Mouse (Mus musculus) left cerebral cortex, postnatal 14 days (tissue): ENCODE data around the gene Caly. TPM values are rescaled to one million over a fixed set of nuclear protein-coding genes. Genes with fewer than 3 reads are reported as not detected.
A peak's percentile ranks its signal among the peaks of the same experiment; 100 is the strongest.

Source experiments
- DNase-seq, 2 experiments: peaks; one replicate each; pipeline ENCODE4 v3.0.0; 2021 to 2022; ENCODE audit warnings: low spot score in 2 of 2, mixed read lengths in 1 of 2
- intact Hi-C: fragments of 180-260 bp; cut with DNase I; formaldehyde crosslinking; loops from one replicate; pipeline ENCODE4 v1.15.1; 2025
- total RNA-seq, 2 experiments: library from RNA; stranded (reverse); gene quantifications; 2 replicates each; pipeline ENCODE4 v1.2.3; 2021

Gene Caly
- total RNA-seq, 2 experiments from 2014 or later = 181 to 224 TPM

- peak; percentile 21 to 65 for DNase-seq
- intact Hi-C loops = loop anchor here (10.0 kb wide), 1 partner anchor 149 kb away; no protein-coding TSS in a partner anchor
Measured at GRCm38 (mm10) chr7:140054124-140054523, 28.2 kb downstream of the Caly start.

- no peak for DNase-seq
- intact Hi-C loops = no loop called here
Measured at GRCm38 (mm10) chr7:140049115-140049689, 33.1 kb downstream of the Caly start.

- intact Hi-C loops = no loop called here
Measured at GRCm38 (mm10) chr7:140048361-140049114, 33.8 kb downstream of the Caly start, which contains the start of gene Msx3. Gene Msx3 (minus strand): TSS chr7:140049089.

GRCm38 (mm10) chr7:140047811-140048311 is 34.5 kb downstream of the Caly start:
- intact Hi-C loops = no loop called here
- no peak for DNase-seq

More at GRCm38 (mm10) chr7:140048361-140049114, 33.8 kb downstream of the Caly start, which contains the start of gene Msx3:
- no peak for DNase-seq

GRCm38 (mm10) chr7:140045546-140045945 is 36.8 kb downstream of the Caly start:
- DNase-seq = no peak
- intact Hi-C loops = no loop called here

GRCm38 (mm10) chr7:140042728-140043127 is 39.6 kb downstream of the Caly start:
- intact Hi-C loops = no loop called here
- DNase-seq = no peak

- no peak for DNase-seq
- intact Hi-C loops = no loop called here
Measured at GRCm38 (mm10) chr7:140037171-140037555, 45.2 kb downstream of the Caly start.

GRCm38 (mm10) chr7:140036281-140037170 is 45.8 kb downstream of the Caly start, which contains the start of the genes Zfp511 and Tubgcp2:
Gene Zfp511 (plus strand): TSS chr7:140036391.
Gene Tubgcp2 (minus strand): TSS chr7:140036669.
- intact Hi-C loops = no loop called here

GRCm38 (mm10) chr7:140035456-140035855 is 46.9 kb downstream of the Caly start:
- no peak for DNase-seq
- intact Hi-C loops = no loop called here

More at GRCm38 (mm10) chr7:140036281-140037170, 45.8 kb downstream of the Caly start, which contains the start of the genes Zfp511 and Tubgcp2:
- DNase-seq = peak; percentile 85 to 91

GRCm38 (mm10) chr7:140033386-140033785 is 49.0 kb downstream of the Caly start:
- intact Hi-C loops = no loop called here

GRCm38 (mm10) chr7:140032366-140032765 is 50.0 kb downstream of the Caly start:
- no peak for DNase-seq
- intact Hi-C loops = no loop called here

More at GRCm38 (mm10) chr7:140033386-140033785, 49.0 kb downstream of the Caly start:
- no peak for DNase-seq

GRCm38 (mm10) chr7:140031771-140032170 is 50.6 kb downstream of the Caly start:
- no peak for DNase-seq
- intact Hi-C loops = no loop called here

Other genes with a start within 250 kb of the Caly start
- gene Adgra1, start 248.4 kb downstream of the Caly start, total RNA-seq = 10 to 100 TPM; 49.5 to 63.6 TPM
- 10 to 100 TPM; 41.1 to 52.5 TPM for gene Kndc1, start 187.9 kb downstream of the Caly start, total RNA-seq
- not detected for gene Utf1, start 138.8 kb downstream of the Caly start, total RNA-seq
- gene 6430531B16Rik, start 103.8 kb downstream of the Caly start, total RNA-seq = under 1 TPM; 0.79 to 0.89 TPM
- gene Adam8, start 90.0 kb downstream of the Caly start, total RNA-seq = 1 to 10 TPM; 1.3 to 2.0 TPM
- gene Zfp511, start 46.2 kb downstream of the Caly start, total RNA-seq = 10 to 100 TPM; 18.8 to 25.9 TPM
- gene Tubgcp2, start 45.9 kb downstream of the Caly start, total RNA-seq = 10 to 100 TPM; 38.2 to 38.4 TPM
- under 1 TPM; 0.29 to 0.30 TPM for gene Msx3, start 33.5 kb downstream of the Caly start, total RNA-seq
- not detected for gene Prap1, start 10.8 kb upstream of the Caly start, total RNA-seq
- gene Fuom, start 19.9 kb upstream of the Caly start, total RNA-seq = 10 to 100 TPM; 36.4 to 40.8 TPM
- 1 to 10 TPM; 5.3 to 5.6 TPM for gene Paox, start 33.3 kb upstream of the Caly start, total RNA-seq
- gene Echs1, start 33.9 kb upstream of the Caly start, total RNA-seq = 10 to 100 TPM; 49.1 to 55.7 TPM
- 10 to 100 TPM; 19.5 to 21.8 TPM for gene Mtg1, start 55.0 kb upstream of the Caly start, total RNA-seq
- gene Sprn, start 72.3 kb upstream of the Caly start, total RNA-seq = 100 to 1,000 TPM; 213 to 214 TPM
- not detected for gene Olfr522, start 82.2 kb upstream of the Caly start, total RNA-seq
- gene Olfr523, start 90.7 kb upstream of the Caly start, total RNA-seq = under 1 TPM in 1 of 2 experiments, not detected in 1; 0.11 TPM
- not detected for gene Olfr524, start 123.4 kb upstream of the Caly start, total RNA-seq
- gene Cd163l1, start 135.7 kb upstream of the Caly start, total RNA-seq = under 1 TPM in 1 of 2 experiments, not detected in 1; 0.18 TPM
- gene 5830411N06Rik, start 164.7 kb upstream of the Caly start, total RNA-seq = not detected
- not detected for gene Olfr525, start 238.3 kb upstream of the Caly start, total RNA-seq